Mouse (Mus musculus) hindbrain, embryonic 16.5 days (tissue): ENCODE results near the gene Slc15a4. TPM values are rescaled to one million over a fixed set of nuclear protein-coding genes. Genes with fewer than 3 reads are reported as not detected.

Experiments used
- polyA plus RNA-seq: library from polyadenylated mRNA; unstranded; fragments of >200 nt; fragmentation: Nextera tagmentation; extraction: Ambion mirVana; gene quantifications from 2 replicates; pipeline ENCODE4 v1.2.1, GENCODE M21; 2015

The Slc15a4 gene
- polyA plus RNA-seq, 1 experiment from 2014 or later = 29.6 TPM

Other genes with a start within 250 kb of the Slc15a4 start
- gene Glt1d1, start 635 bp downstream of the Slc15a4 start, polyA plus RNA-seq = 1.5 and 1.7 TPM in 2 replicates